Mouse (Mus musculus) heart, postnatal 0 days (tissue): ENCODE measurements around the gene Ehmt2.

ENCODE experiments used
- CTCF ChIP-seq: IDR thresholded peaks from 2 replicates; pipeline ENCODE4 v1.5.1; 2016; ENCODE audit warnings: antibody characterized with exemption, control low read depth, low read depth
- EP300 ChIP-seq: IDR thresholded peaks from 2 replicates; pipeline ENCODE4 v1.6.1; 2016; ENCODE audit warnings: antibody characterized with exemption, low read depth

DNA sequence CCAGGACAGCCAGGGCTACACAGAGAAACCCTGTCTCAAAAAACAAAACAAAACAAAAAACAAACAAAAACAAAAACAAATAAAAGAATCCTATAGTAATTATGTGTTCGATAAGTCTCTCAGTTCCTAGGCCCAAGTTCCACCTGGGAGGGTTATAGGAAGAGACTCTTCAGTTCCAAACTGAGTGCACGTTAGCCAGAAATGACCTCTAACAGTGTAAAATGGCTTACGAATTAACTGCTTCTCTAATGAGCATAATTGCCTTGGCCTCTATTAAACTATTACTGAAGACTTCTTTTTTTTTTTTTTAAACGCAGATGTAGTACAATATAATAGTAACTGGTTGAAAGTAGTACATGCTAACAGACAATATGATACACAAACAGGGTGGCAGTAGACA, 55.6 kb downstream of the Ehmt2 start:
- TF ChIP-seq CTCF: no peak
- no peak for TF ChIP-seq EP300
